ENCODE assay signal across 27 mouse cellular contexts in the genomic region with DNA sequence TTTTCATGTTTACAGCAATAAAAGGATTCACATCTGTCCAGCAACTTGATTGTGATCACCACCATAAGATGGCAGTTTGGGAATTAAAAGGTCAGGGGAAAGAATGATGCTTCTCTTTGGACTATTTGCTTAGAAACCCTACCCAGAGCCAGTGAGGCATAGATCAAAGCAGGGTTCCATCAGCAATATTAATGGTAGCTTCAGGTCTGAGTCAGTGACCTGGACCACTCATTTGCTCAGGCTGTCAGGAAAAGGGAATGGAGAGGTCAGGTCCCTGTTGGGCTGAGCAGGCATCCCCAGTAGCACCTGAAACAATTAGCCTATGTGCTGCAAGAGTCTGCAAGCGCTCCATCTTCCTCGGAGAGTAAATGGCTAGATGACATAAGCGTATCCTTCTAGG. TPM values are rescaled to one million over a fixed set of nuclear protein-coding genes. Genes with fewer than 3 reads are reported as not detected.
A peak's percentile ranks its signal among the peaks of the same experiment; 100 is the strongest.
DNase-seq lines count a peak whose midpoint lies in the region; ATAC-seq and TF ChIP-seq lines count a peak whose summit lies in the region.
"Had no signal": no experiment of that assay in that cellular context is flagged by ENCODE, and none has a peak within 500 bp of the region (broad histone marks: within the 10 kb centered on the region; RNA-seq: fewer than 3 reads in every experiment).

No protein-coding gene starts in this region.

- 58% methylated on average over 3 of the region's 3 CpGs for WGBS in kidney, embryonic 15.5 days

- peak overlapping the region; percentile 39 for H3K4me2 ChIP-seq in kidney, embryonic 15.5 days
- H3K4me2 ChIP-seq: embryonic facial prominence, embryonic 13.5 days; forebrain, embryonic 12.5 days; forebrain, embryonic 15.5 days; heart, embryonic 11.5 days; hindbrain, embryonic 12.5 days; hindbrain, embryonic 15.5 days had no signal

- no peak for TF ChIP-seq CTCF in layer of hippocampus, adult 2 months (conservative IDR thresholded peaks at IDR 0.05)

- H3K27ac ChIP-seq in kidney, embryonic 15.5 days, result no peak overlapping the region
- peak overlapping the region; percentile 90; the same call in 1 of the 2 replicates for H3K27ac ChIP-seq in layer of hippocampus, adult 2 months
- H3K27ac ChIP-seq: embryonic facial prominence, embryonic 10.5 days; embryonic facial prominence, embryonic 13.5 days; forebrain, embryonic 12.5 days; forebrain, embryonic 15.5 days; hindbrain, embryonic 12.5 days; hindbrain, embryonic 15.5 days had no signal

- DNase-seq in embryo, embryonic 10.5 days (ENCODE audit: low spot score), result peak; percentile 30
- DNase-seq in embryo, embryonic 9.5 days (ENCODE audit: extremely low spot score), result no peak
- DNase-seq in kidney, postnatal 10 days, result no peak
- DNase-seq in layer of hippocampus, adult 2 months (ENCODE audit: low spot score in 2 of 2), result no peak
- no peak for DNase-seq in layer of hippocampus, adult 9-11 months
- peak; percentile 48 for DNase-seq in mesoderm, embryonic 11.5 days (ENCODE audit: low read depth, low spot score)
- DNase-seq: adrenal gland, adult 2 months; adrenal gland, postnatal 14 days; B cell, adult 2 months; cerebellum, adult 11 months; cerebellum, adult 2 months; cerebellum, adult 9-11 months; cerebellum, postnatal 25 days; gastrocnemius, postnatal 25 days had no signal

- H3K4me3 ChIP-seq in kidney, embryonic 15.5 days (replicated peaks), result no peak overlapping the region
- no peak overlapping the region for H3K4me3 ChIP-seq in layer of hippocampus, adult 2 months
- H3K4me3 ChIP-seq: embryonic facial prominence, embryonic 10.5 days; embryonic facial prominence, embryonic 13.5 days; erythroblast, embryonic 14.5 days; forebrain, embryonic 12.5 days; forebrain, embryonic 15.5 days; hindbrain, embryonic 12.5 days; hindbrain, embryonic 15.5 days had no signal

- H3K9me3 ChIP-seq in kidney, embryonic 15.5 days (replicated peaks), result no peaks in the 10 kb centered on the region
- H3K9me3 ChIP-seq: embryonic facial prominence, embryonic 10.5 days; embryonic facial prominence, embryonic 13.5 days; forebrain, embryonic 12.5 days; forebrain, embryonic 15.5 days; hindbrain, embryonic 12.5 days; hindbrain, embryonic 15.5 days had no signal

- H3K27me3 ChIP-seq in kidney, embryonic 15.5 days, result peaks cover 8% of the 10 kb centered on the region; the same call in 1 of the 2 replicates
- H3K27me3 ChIP-seq: CH12.LX; embryonic facial prominence, embryonic 13.5 days; forebrain, embryonic 12.5 days; forebrain, embryonic 15.5 days; hindbrain, embryonic 12.5 days; hindbrain, embryonic 15.5 days had no signal

- peaks cover 7% of the 10 kb centered on the region; the same call in 1 of the 2 replicates for H3K4me1 ChIP-seq in kidney, embryonic 15.5 days
- H3K4me1 ChIP-seq: forebrain, embryonic 12.5 days; forebrain, embryonic 15.5 days; hindbrain, embryonic 15.5 days had no signal

- H3K9ac ChIP-seq in kidney, embryonic 15.5 days, result no peak overlapping the region
- H3K9ac ChIP-seq: embryonic facial prominence, embryonic 13.5 days; forebrain, embryonic 12.5 days; forebrain, embryonic 15.5 days; hindbrain, embryonic 12.5 days; hindbrain, embryonic 15.5 days had no signal

- no peaks in the 10 kb centered on the region for H3K36me3 ChIP-seq in kidney, embryonic 15.5 days
- H3K36me3 ChIP-seq: embryonic facial prominence, embryonic 10.5 days; embryonic facial prominence, embryonic 13.5 days; forebrain, embryonic 12.5 days; forebrain, embryonic 15.5 days; G1E; hindbrain, embryonic 12.5 days; hindbrain, embryonic 15.5 days had no signal

- peak; percentile 90 for ATAC-seq in kidney, embryonic 15.5 days (replicated peaks; ENCODE audit: low FRiP score)
- ATAC-seq: forebrain, embryonic 15.5 days had no signal

RNA-seq across cellular contexts. Expression of gene Galnt3, which starts 46.8 kb away (rescaled TPM):
- 9.8 and 12.7 TPM in 2 replicates for polyA plus RNA-seq in kidney, embryonic 15.5 days (2015; fragmentation: Nextera tagmentation; extraction: Ambion mirVana)
- total RNA-seq in layer of hippocampus, adult 2 months (2021), result 1 to 10 TPM; 5.2 to 5.9 TPM
- total RNA-seq: G1E; gastrocnemius, postnatal 25 days; heart, adult 8-10 months; heart, postnatal 25 days had no signal
- polyA plus RNA-seq: erythroblast, embryonic 14.5 days; G1E had no signal

Comparison
In these comparisons a context has a peak if more than half of its experiments do, and no peak if none do; other contexts are left out.
1. DNase-seq: peak in embryo, embryonic 10.5 days (single experiment) and mesoderm, embryonic 11.5 days (single experiment); none in embryo, embryonic 9.5 days (single experiment), kidney, postnatal 10 days (single experiment), layer of hippocampus, adult 2 months (0 of 2) and layer of hippocampus, adult 9-11 months (single experiment).